Mouse (Mus musculus) CH12.LX (cell line): ENCODE measurements around the gene Msh5.

Experiments
- CTCF ChIP-seq, 2 experiments: IDR thresholded peaks in 1 of 2; conservative IDR thresholded peaks in 1 of 2; 2 replicates each; pipeline ENCODE4 v1.5.1; 2011 to 2012; ENCODE audit warnings: low read depth in 2 of 2, low read length in 2 of 2, improper control_type of control experiment in 1 of 2, inconsistent platforms in 1 of 2, mild to moderate bottlenecking in 1 of 2, moderate library complexity in 1 of 2
- E2F4 ChIP-seq: IDR thresholded peaks from 2 replicates; pipeline ENCODE4 v1.6.1; 2011; ENCODE audit warnings: low read depth, low read length, improper control_type of control experiment; ENCODE audit not compliant: insufficient replicate concordance
- MAZ ChIP-seq: IDR thresholded peaks from 2 replicates; pipeline ENCODE4 v1.6.1; 2012; ENCODE audit warnings: low read depth, mild to moderate bottlenecking, inconsistent platforms, low read length, improper control_type of control experiment, moderate library complexity
- POLR2A ChIP-seq: IDR thresholded peaks from 2 replicates; pipeline ENCODE4 v1.6.1; 2011; ENCODE audit warnings: low read depth, mild to moderate bottlenecking, improper control_type of control experiment, low read length
- RAD21 ChIP-seq: IDR thresholded peaks from 2 replicates; pipeline ENCODE4 v1.6.1; 2011; ENCODE audit warnings: low read depth, mild to moderate bottlenecking, low read length, improper control_type of control experiment, moderate library complexity
- SMC3 ChIP-seq: IDR thresholded peaks from 2 replicates; pipeline ENCODE4 v1.6.1; 2011; ENCODE audit warnings: low read depth, low read length, improper control_type of control experiment
- TBP ChIP-seq: conservative IDR thresholded peaks from 2 replicates; pipeline ENCODE4 v1.6.1; 2011; ENCODE audit warnings: low read depth, low read length, improper control_type of control experiment
- USF2 ChIP-seq: conservative IDR thresholded peaks from 2 replicates; pipeline ENCODE4 v1.6.1; 2011; ENCODE audit warnings: low read depth, low read length, improper control_type of control experiment
- ZKSCAN1 ChIP-seq: IDR thresholded peaks from 2 replicates; pipeline ENCODE4 v1.6.1; 2012; ENCODE audit warnings: low read depth, inconsistent platforms, low read length, improper control_type of control experiment, borderline replicate concordance

DNA sequence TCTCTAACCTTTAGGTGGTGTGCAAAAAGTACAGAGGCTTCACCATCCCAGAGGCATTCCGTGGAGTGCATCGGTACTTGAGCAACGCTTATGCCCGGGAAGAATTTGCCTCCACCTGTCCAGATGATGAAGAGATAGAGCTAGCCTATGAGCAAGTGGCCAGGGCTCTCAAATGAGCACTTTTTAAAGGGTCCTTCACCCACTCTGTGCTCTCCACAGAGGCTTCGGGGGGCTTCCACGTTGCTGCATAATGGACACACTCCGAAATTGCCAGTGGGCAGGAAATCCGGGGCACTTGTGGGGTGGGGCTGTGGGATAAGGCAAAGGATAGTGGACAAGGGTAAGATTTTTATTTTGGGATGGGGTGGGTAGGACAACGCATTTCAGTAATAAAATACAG lies 11.8 kb upstream of the Msh5 start:
- no peak for TF ChIP-seq E2F4
- TF ChIP-seq TBP, result no peak
- no peak for TF ChIP-seq SMC3
- TF ChIP-seq MAZ, result no peak
- no peak for TF ChIP-seq CTCF (conservative IDR thresholded peaks at IDR 0.05 in 1 of 2, IDR thresholded peaks at IDR 0.05 in 1 of 2; ENCODE audit: low read depth in 2 of 2, low read length in 2 of 2)
- TF ChIP-seq USF2, result no peak
- TF ChIP-seq RAD21, result no peak
- no peak for TF ChIP-seq ZKSCAN1
- no peak for TF ChIP-seq POLR2A
